Mouse (Mus musculus): ENCODE results near the gene Mybbp1a.

The Mybbp1a gene

GRCm38 (mm10) chr11:72440965-72441664 lies at the start of gene Mybbp1a:
Gene Mybbp1a, plus strand, starts transcription at chr11:72441355.
- DNase-seq (ENCODE audit: low read depth), result peak; percentile 98

GRCm38 (mm10) chr11:72393243-72393642 lies 47.9 kb upstream of the Mybbp1a start:
- DNase-seq (ENCODE audit: low read depth), result no peak

GRCm38 (mm10) chr11:72393669-72394068 lies 47.5 kb upstream of the Mybbp1a start:
- DNase-seq (ENCODE audit: low read depth), result no peak

- no peak for DNase-seq (ENCODE audit: low read depth)
Measured at GRCm38 (mm10) chr11:72394694-72395093, 46.5 kb upstream of the Mybbp1a start.

- DNase-seq (ENCODE audit: low read depth), result no peak
Measured at GRCm38 (mm10) chr11:72395652-72396051, 45.5 kb upstream of the Mybbp1a start.

GRCm38 (mm10) chr11:72396621-72397020 lies 44.5 kb upstream of the Mybbp1a start:
- no peak for DNase-seq (ENCODE audit: low read depth)

GRCm38 (mm10) chr11:72397072-72397471 lies 44.1 kb upstream of the Mybbp1a start:
- no peak for DNase-seq (ENCODE audit: low read depth)

- no peak for DNase-seq (ENCODE audit: low read depth)
Measured at GRCm38 (mm10) chr11:72397811-72398525, 43.2 kb upstream of the Mybbp1a start.

- no peak for DNase-seq (ENCODE audit: low read depth)
Measured at GRCm38 (mm10) chr11:72401068-72401467, 40.1 kb upstream of the Mybbp1a start.

GRCm38 (mm10) chr11:72402017-72402416 lies 39.1 kb upstream of the Mybbp1a start:
- DNase-seq (ENCODE audit: low read depth), result no peak

GRCm38 (mm10) chr11:72402969-72403368 lies 38.2 kb upstream of the Mybbp1a start:
- DNase-seq (ENCODE audit: low read depth), result no peak

GRCm38 (mm10) chr11:72405532-72405931 lies 35.6 kb upstream of the Mybbp1a start:
- DNase-seq (ENCODE audit: low read depth), result no peak

- no peak for DNase-seq (ENCODE audit: low read depth)
Measured at GRCm38 (mm10) chr11:72406079-72406675, 35.0 kb upstream of the Mybbp1a start.

- DNase-seq (ENCODE audit: low read depth), result no peak
Measured at GRCm38 (mm10) chr11:72407081-72407480, 34.1 kb upstream of the Mybbp1a start.

GRCm38 (mm10) chr11:72407574-72407973 lies 33.6 kb upstream of the Mybbp1a start:
- no peak for DNase-seq (ENCODE audit: low read depth)

GRCm38 (mm10) chr11:72408451-72409170 lies 32.5 kb upstream of the Mybbp1a start:
- no peak for DNase-seq (ENCODE audit: low read depth)

- no peak for DNase-seq (ENCODE audit: low read depth)
Measured at GRCm38 (mm10) chr11:72409649-72410385, 31.3 kb upstream of the Mybbp1a start.

GRCm38 (mm10) chr11:72410521-72411092 lies 30.5 kb upstream of the Mybbp1a start:
- DNase-seq (ENCODE audit: low read depth), result no peak

- no peak for DNase-seq (ENCODE audit: low read depth)
Measured at GRCm38 (mm10) chr11:72411093-72411921, 29.8 kb upstream of the Mybbp1a start, which contains the start of gene Smtnl2. Gene Smtnl2, minus strand, starts transcription at chr11:72411713.

GRCm38 (mm10) chr11:72411945-72412344 lies 29.2 kb upstream of the Mybbp1a start:
- DNase-seq (ENCODE audit: low read depth), result no peak
